ENCODE assay signal across 23 mouse cellular contexts in genomic region chr2:10290115-10290514, GRCm38 (mm10).
"Had no signal": no experiment of that assay in that cellular context is flagged by ENCODE, and none has a peak within 500 bp of the region (broad histone marks: within the 10 kb centered on the region; RNA-seq: fewer than 3 reads in every experiment).

No protein-coding gene starts in this region.

- DNase-seq: gastrocnemius, postnatal 14 days; gastrocnemius, postnatal 36 days; heart, adult 18-20 months; heart, postnatal 14 days; heart, postnatal 36 days; kidney, adult 11 months; kidney, adult 2 months; kidney, adult 9 months; kidney, postnatal 14 days; kidney, postnatal 36 days; layer of hippocampus, adult 9-11 months; layer of hippocampus, postnatal 36 days had no signal

- H3K27ac ChIP-seq: heart, embryonic 10.5 days; hindbrain, embryonic 13.5 days; hindbrain, embryonic 15.5 days; kidney, embryonic 15.5 days; kidney, postnatal 0 days; limb, embryonic 13.5 days; limb, embryonic 15.5 days; liver, embryonic 12.5 days; liver, embryonic 14.5 days had no signal

- H3K9me3 ChIP-seq: heart, embryonic 10.5 days; heart, embryonic 12.5 days; hindbrain, embryonic 13.5 days; hindbrain, embryonic 15.5 days; kidney, embryonic 15.5 days; limb, embryonic 13.5 days; limb, embryonic 15.5 days; liver, embryonic 12.5 days had no signal

- H3K36me3 ChIP-seq: heart, embryonic 10.5 days; heart, embryonic 12.5 days; hindbrain, embryonic 13.5 days; hindbrain, embryonic 15.5 days; kidney, embryonic 15.5 days; limb, embryonic 13.5 days; limb, embryonic 15.5 days; liver, embryonic 12.5 days had no signal

- H3K9ac ChIP-seq: heart, embryonic 12.5 days; hindbrain, embryonic 13.5 days; hindbrain, embryonic 15.5 days; kidney, embryonic 15.5 days; limb, embryonic 13.5 days; limb, embryonic 15.5 days; liver, embryonic 12.5 days; liver, embryonic 14.5 days had no signal

- H3K4me1 ChIP-seq: heart, embryonic 10.5 days; heart, embryonic 12.5 days; hindbrain, embryonic 13.5 days; hindbrain, embryonic 15.5 days; limb, embryonic 13.5 days; limb, embryonic 15.5 days; liver, embryonic 12.5 days had no signal

- H3K4me3 ChIP-seq: heart, embryonic 10.5 days; heart, embryonic 12.5 days; hindbrain, embryonic 13.5 days; hindbrain, embryonic 15.5 days; kidney, embryonic 15.5 days; limb, embryonic 13.5 days; limb, embryonic 15.5 days; liver, embryonic 12.5 days had no signal

- ATAC-seq: intestine, embryonic 16.5 days; liver, embryonic 12.5 days had no signal

- H3K4me2 ChIP-seq: heart, embryonic 12.5 days; hindbrain, embryonic 13.5 days; hindbrain, embryonic 15.5 days; kidney, embryonic 15.5 days; limb, embryonic 13.5 days; limb, embryonic 15.5 days; liver, embryonic 12.5 days had no signal
